Mouse (Mus musculus) mature B cell (primary cell): ENCODE data around the gene Pitpnc1.

Experiments
- in situ Hi-C: fragments of 300-500 bp; cut with MboI; formaldehyde crosslinking; loops from 2 replicates; pipeline ENCODE4 v1.14.3; 2019

Pitpnc1 gene

GRCm38 (mm10) chr11:107443121-107444095 lies 27.1 kb downstream of the Pitpnc1 start:
- in situ Hi-C loops: no loop called here

GRCm38 (mm10) chr11:107441050-107441449 lies 29.4 kb downstream of the Pitpnc1 start:
- in situ Hi-C loops: no loop called here

GRCm38 (mm10) chr11:107438140-107438539 lies 32.4 kb downstream of the Pitpnc1 start:
- in situ Hi-C loops: no loop called here

GRCm38 (mm10) chr11:107437723-107438122 lies 32.8 kb downstream of the Pitpnc1 start:
- in situ Hi-C loops: no loop called here

- in situ Hi-C loops: no loop called here
Measured at GRCm38 (mm10) chr11:107435776-107436449, 34.6 kb downstream of the Pitpnc1 start.

GRCm38 (mm10) chr11:107431197-107431965 lies 39.1 kb downstream of the Pitpnc1 start:
- in situ Hi-C loops: no loop called here

GRCm38 (mm10) chr11:107428011-107428410 lies 42.5 kb downstream of the Pitpnc1 start:
- in situ Hi-C loops: no loop called here

GRCm38 (mm10) chr11:107424176-107424575 lies 46.3 kb downstream of the Pitpnc1 start:
- in situ Hi-C loops: no loop called here

GRCm38 (mm10) chr11:107422356-107422754 lies 48.1 kb downstream of the Pitpnc1 start:
- in situ Hi-C loops: no loop called here

GRCm38 (mm10) chr11:107421751-107422355 lies 48.6 kb downstream of the Pitpnc1 start:
- in situ Hi-C loops: no loop called here

- in situ Hi-C loops: no loop called here
Measured at GRCm38 (mm10) chr11:107419925-107420324, 50.6 kb downstream of the Pitpnc1 start.

GRCm38 (mm10) chr11:107417041-107417583 lies 53.4 kb downstream of the Pitpnc1 start:
- in situ Hi-C loops: no loop called here

- in situ Hi-C loops: no loop called here
Measured at GRCm38 (mm10) chr11:107416561-107416926, 54.0 kb downstream of the Pitpnc1 start.

- in situ Hi-C loops: no loop called here
Measured at GRCm38 (mm10) chr11:107415901-107416560, 54.5 kb downstream of the Pitpnc1 start.

GRCm38 (mm10) chr11:107414996-107415747 lies 55.3 kb downstream of the Pitpnc1 start:
- in situ Hi-C loops: no loop called here

- in situ Hi-C loops: no loop called here
Measured at GRCm38 (mm10) chr11:107413251-107413655, 57.2 kb downstream of the Pitpnc1 start.

GRCm38 (mm10) chr11:107412128-107412527 lies 58.4 kb downstream of the Pitpnc1 start:
- in situ Hi-C loops: no loop called here

- in situ Hi-C loops: no loop called here
Measured at GRCm38 (mm10) chr11:107411576-107411975, 58.9 kb downstream of the Pitpnc1 start.

GRCm38 (mm10) chr11:107410804-107411203 lies 59.7 kb downstream of the Pitpnc1 start:
- in situ Hi-C loops: no loop called here

- in situ Hi-C loops: no loop called here
Measured at GRCm38 (mm10) chr11:107410090-107410732, 60.3 kb downstream of the Pitpnc1 start.
